Mouse (Mus musculus) megakaryocyte-erythroid progenitor cell, adult 5-6 weeks (primary cell): ENCODE results near the gene Smim5. TPM values are rescaled to one million over a fixed set of nuclear protein-coding genes. Genes with fewer than 3 reads are reported as not detected.
A peak's percentile ranks its signal among the peaks of the same experiment; 100 is the strongest.
"Not testable (repeated sequence)": the region's sequence is repeated elsewhere in the genome, so short reads cannot be mapped to it uniquely, and the experiment has no call there.

Source experiments
- ATAC-seq: replicated peaks from 2 replicates; pipeline ENCODE4 v1.8.0; 2016; ENCODE audit warnings: mild to moderate bottlenecking, inconsistent platforms; ENCODE audit not compliant: severe bottlenecking, poor library complexity, low FRiP score, low TSS enrichment
- total RNA-seq, 2 experiments: library from RNA; stranded (forward) in 1 of 2; stranded (reverse) in 1 of 2; fragments of 200-1000, 215-1000 nt in 1 of 2; fragments of >200 nt in 1 of 2; fragmentation: Nextera tagmentation in 1 of 2; gene quantifications; 2 replicates each; pipeline ENCODE4 v1.2.3; 2014 to 2017

The Smim5 gene
- 40.3 and 83.8 TPM in 2 replicates for total RNA-seq (2014; fragmentation: Nextera tagmentation)
- 24.6 and 29.4 TPM in 2 replicates for total RNA-seq (2017)

GRCm38 (mm10) chr11:115899486-115900266, at the start of gene Smim5:
Gene Smim5, plus strand, starts transcription at chr11:115899966.
- ATAC-seq, result peak; percentile 45

- no peak for ATAC-seq
Measured at GRCm38 (mm10) chr11:115854674-115855073, 45.1 kb upstream of the Smim5 start.

- not testable (repeated sequence) for ATAC-seq
Measured at GRCm38 (mm10) chr11:115857146-115857545, 42.6 kb upstream of the Smim5 start.

GRCm38 (mm10) chr11:115857936-115858335, 41.8 kb upstream of the Smim5 start:
- no peak for ATAC-seq

- no peak for ATAC-seq
Measured at GRCm38 (mm10) chr11:115858354-115858753, 41.4 kb upstream of the Smim5 start, which contains the start of gene Myo15b. Gene Myo15b, plus strand, starts transcription at chr11:115858406.

GRCm38 (mm10) chr11:115859143-115859945, 40.4 kb upstream of the Smim5 start:
- ATAC-seq, result peak; percentile 83

GRCm38 (mm10) chr11:115863895-115864294, 35.9 kb upstream of the Smim5 start:
- no peak for ATAC-seq

- peak; percentile 53 for ATAC-seq
Measured at GRCm38 (mm10) chr11:115869393-115869792, 30.4 kb upstream of the Smim5 start.

GRCm38 (mm10) chr11:115872437-115872836, 27.3 kb upstream of the Smim5 start:
- ATAC-seq, result no peak

GRCm38 (mm10) chr11:115875935-115876334, 23.8 kb upstream of the Smim5 start:
- no peak for ATAC-seq

- ATAC-seq, result no peak
Measured at GRCm38 (mm10) chr11:115876438-115876837, 23.3 kb upstream of the Smim5 start.

GRCm38 (mm10) chr11:115877174-115877755, 22.5 kb upstream of the Smim5 start:
- ATAC-seq, result no peak

- no peak for ATAC-seq
Measured at GRCm38 (mm10) chr11:115878071-115878470, 21.7 kb upstream of the Smim5 start.

- peak; percentile 44; the same call in 1 of the 2 replicates for ATAC-seq
Measured at GRCm38 (mm10) chr11:115881002-115881401, 18.8 kb upstream of the Smim5 start.

GRCm38 (mm10) chr11:115883251-115883650, 16.5 kb upstream of the Smim5 start:
- ATAC-seq, result no peak

GRCm38 (mm10) chr11:115884361-115884760, 15.4 kb upstream of the Smim5 start:
- ATAC-seq, result no peak

GRCm38 (mm10) chr11:115885281-115885680, 14.5 kb upstream of the Smim5 start:
- ATAC-seq, result no peak

GRCm38 (mm10) chr11:115886446-115886845, 13.3 kb upstream of the Smim5 start:
- no peak for ATAC-seq

- ATAC-seq, result no peak
Measured at GRCm38 (mm10) chr11:115888020-115888419, 11.7 kb upstream of the Smim5 start.

GRCm38 (mm10) chr11:115889159-115889558, 10.6 kb upstream of the Smim5 start:
- ATAC-seq, result no peak
